Mouse (Mus musculus) thymus, adult 2 months (tissue): Measurements from ENCODE around the gene Cep135. TPM values are rescaled to one million over a fixed set of nuclear protein-coding genes. Genes with fewer than 3 reads are reported as not detected.

Experiments
- DNase-seq: peaks from one replicate; pipeline ENCODE4 v3.0.0; 2021
- H3K27ac ChIP-seq: fragments of 200-500 bp; 2 replicates; pipeline ENCODE4 v1.5.1; 2012; ENCODE audit warnings: low read length, control low read depth; ENCODE audit not compliant: control insufficient read depth, insufficient read depth
- H3K27me3 ChIP-seq: fragments of 200-500 bp; 2 replicates; pipeline ENCODE4 v1.6.1; 2012; ENCODE audit warnings: mild to moderate bottlenecking, low read length, moderate library complexity, mixed read lengths; ENCODE audit not compliant: control insufficient read depth, insufficient read depth
- H3K36me3 ChIP-seq: fragments of 200-500 bp; 2 replicates; pipeline ENCODE4 v1.6.1; 2012; ENCODE audit warnings: mild to moderate bottlenecking, low read length, moderate library complexity; ENCODE audit not compliant: control insufficient read depth, insufficient read depth
- H3K4me1 ChIP-seq: fragments of 200-500 bp; replicated peaks from 2 replicates; pipeline ENCODE4 v1.6.1; 2012; ENCODE audit warnings: low read length; ENCODE audit not compliant: control insufficient read depth, insufficient read depth
- H3K4me3 ChIP-seq: fragments of 200-500 bp; 2 replicates; pipeline ENCODE4 v1.5.1; 2012; ENCODE audit warnings: mild to moderate bottlenecking, low read length, control low read depth, moderate library complexity; ENCODE audit not compliant: control insufficient read depth, insufficient read depth
- CTCF ChIP-seq: fragments of 200-500 bp; IDR thresholded peaks from 2 replicates; pipeline ENCODE4 v1.5.1; 2012; ENCODE audit warnings: mild to moderate bottlenecking, control low read depth, low read length, moderate library complexity, borderline replicate concordance; ENCODE audit not compliant: control insufficient read depth, poor library complexity, insufficient read depth; ENCODE audit errors: extremely low read depth
- POLR2A ChIP-seq: fragments of 200-500 bp; IDR thresholded peaks from 2 replicates; pipeline ENCODE4 v1.6.1; 2012; ENCODE audit warnings: mild to moderate bottlenecking, low read length, control low read depth, moderate library complexity; ENCODE audit not compliant: control insufficient read depth, poor library complexity, insufficient read depth; ENCODE audit errors: extremely low read depth
- WGBS: fragments of 180-500 bp; shearing (Covaris S2); methylation state at CpG from one replicate; pipeline ENCODE4 v1.1.7; 2018; 5-methylcytosine and 5-hydroxymethylcytosine counted together
- polyA plus RNA-seq: library from polyadenylated mRNA; depleted of rRNA; stranded (reverse); fragments of >200 nt; gene quantifications from 2 replicates; pipeline ENCODE4 v1.2.3, GENCODE M21; 2012; rRNA removed

Gene Cep135
- polyA plus RNA-seq, 1 experiment: 2.7 TPM

DNA sequence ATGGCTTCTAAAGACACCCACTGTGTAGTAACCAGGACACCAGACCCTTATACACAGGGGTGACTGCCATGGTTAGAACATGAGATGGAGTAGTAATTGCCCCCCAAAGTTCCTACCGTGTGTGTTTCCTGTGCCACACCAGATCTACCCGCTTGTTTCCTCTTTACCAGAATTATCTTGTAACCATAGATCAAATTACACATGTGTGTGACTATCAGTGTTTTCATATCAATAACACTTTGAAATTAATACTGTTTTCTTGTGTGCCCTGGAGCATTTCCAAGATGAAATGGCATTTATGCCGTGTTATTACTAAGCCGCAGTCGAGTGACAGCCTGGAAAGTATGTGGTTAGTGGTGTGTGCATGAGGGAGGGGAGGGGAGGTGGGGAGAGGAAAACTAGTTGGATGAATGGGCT lies 101.7 kb downstream of the Cep135 start:
- Histone ChIP-seq H3K4me1 (no peaks in the 10 kb centered on the region), H3K27ac (no peak overlapping the region), H3K27me3 (no peaks in the 10 kb centered on the region), H3K4me3 (no peak overlapping the region), H3K36me3 (no peaks in the 10 kb centered on the region)
- 10% methylated on average over 5 of the region's 5 CpGs for WGBS
- DNase-seq: no peak
- TF ChIP-seq CTCF (no peak), POLR2A (no peak)

DNA sequence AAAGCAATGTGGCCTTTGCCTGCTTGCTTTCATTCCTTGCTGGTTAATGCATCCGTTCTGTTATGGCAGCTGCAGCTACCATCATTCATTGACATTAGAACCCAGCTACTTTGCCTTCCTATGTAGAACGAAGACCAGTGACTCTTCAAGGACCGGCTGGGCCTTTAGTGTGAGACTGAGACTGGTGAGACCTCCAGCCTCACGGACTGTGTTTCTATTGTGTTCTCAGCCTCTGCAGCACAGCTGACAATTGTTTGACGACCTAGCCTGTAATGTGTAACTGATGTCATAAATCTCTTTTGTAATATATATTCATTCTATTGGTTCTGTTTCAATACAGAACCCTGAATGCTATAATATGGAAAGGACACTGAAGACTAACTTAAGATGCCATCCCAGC lies 102.8 kb downstream of the Cep135 start:
- H3K27ac ChIP-seq: no peak overlapping the region
- WGBS: 98% methylated on average over 5 of the region's 5 CpGs
- no peak overlapping the region for H3K4me3 ChIP-seq
- H3K36me3 ChIP-seq: no peaks in the 10 kb centered on the region
- no peaks in the 10 kb centered on the region for H3K4me1 ChIP-seq
- no peaks in the 10 kb centered on the region for H3K27me3 ChIP-seq
- DNase-seq: no peak
- TF ChIP-seq POLR2A: no peak
- no peak for TF ChIP-seq CTCF

DNA sequence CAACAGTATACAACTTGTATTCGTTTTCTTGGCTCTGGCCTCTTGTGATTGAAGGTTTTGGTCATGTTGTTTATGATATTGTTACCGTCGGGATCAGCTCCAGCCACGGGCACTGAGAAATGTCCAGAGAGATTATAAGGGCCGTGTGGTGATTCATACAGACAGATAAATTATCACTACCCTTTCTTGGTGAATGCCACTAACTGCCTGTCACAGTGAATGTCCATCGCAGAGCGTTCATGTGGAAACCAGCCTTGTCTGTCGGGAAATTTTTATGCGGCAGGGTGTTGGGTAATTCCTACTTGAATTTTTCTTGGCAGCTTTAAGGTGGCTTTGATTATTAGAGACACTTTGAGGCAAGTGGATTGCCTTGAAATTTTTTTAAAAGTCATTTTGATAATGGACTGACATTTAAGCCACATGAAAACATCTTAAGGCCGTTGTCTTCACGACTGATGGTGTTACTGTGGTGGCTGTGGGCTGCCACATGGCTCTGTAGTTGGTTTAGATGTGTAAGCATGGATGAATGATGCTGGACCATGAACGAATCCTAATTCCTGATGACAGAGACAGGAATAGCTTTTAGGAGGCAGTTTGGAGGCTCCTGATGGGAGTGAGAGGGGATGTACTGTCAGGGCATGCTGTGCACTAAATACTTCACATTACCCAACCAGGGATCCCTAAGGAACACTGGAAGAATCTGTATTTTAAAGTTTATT lies 103.4 kb downstream of the Cep135 start:
- no peaks in the 10 kb centered on the region for H3K27me3 ChIP-seq
- H3K4me3 ChIP-seq: no peak overlapping the region
- WGBS: 85% methylated on average over 12 of the region's 12 CpGs
- H3K36me3 ChIP-seq: no peaks in the 10 kb centered on the region
- no peak for TF ChIP-seq CTCF
- TF ChIP-seq POLR2A: no peak
- no peaks in the 10 kb centered on the region for H3K4me1 ChIP-seq
- H3K27ac ChIP-seq: no peak overlapping the region
- no peak for DNase-seq

Other genes with a start within 250 kb of the Cep135 start
- gene Nmu, start 224.9 kb upstream of the Cep135 start, polyA plus RNA-seq: not detected in 2 replicates
- gene Gm7271, start 104.7 kb upstream of the Cep135 start, polyA plus RNA-seq: not detected in 2 replicates
- gene Exoc1, start 59.4 kb upstream of the Cep135 start, polyA plus RNA-seq: 21.4 and 27.2 TPM in 2 replicates
- 1.3 TPM in 2 replicates for gene C530008M17Rik, start 67.8 kb downstream of the Cep135 start, polyA plus RNA-seq